Mouse (Mus musculus) kidney, embryonic 15.5 days (tissue): ENCODE measurements around the gene Gsta1. TPM values are rescaled to one million over a fixed set of nuclear protein-coding genes. Genes with fewer than 3 reads are reported as not detected.
"Not testable (repeated sequence)": the region's sequence is repeated elsewhere in the genome, so short reads cannot be mapped to it uniquely, and the experiment has no call there.

Experiments
- ATAC-seq: fragments of 200-750 bp; cut with Nextera tagmentation; replicated peaks from 2 replicates; pipeline ENCODE4 v1.8.0; 2017; ENCODE audit warnings: moderate TSS enrichment; ENCODE audit not compliant: low FRiP score
- H3K27ac ChIP-seq: fragments of 300-500 bp; sonication (generic); 2 replicates; pipeline ENCODE4 v1.5.1; 2015; ENCODE audit warnings: mild to moderate bottlenecking, inconsistent platforms
- H3K27me3 ChIP-seq: fragments of 300-500 bp; sonication (generic); 2 replicates; pipeline ENCODE4 v1.6.1; 2015; ENCODE audit warnings: inconsistent platforms
- H3K36me3 ChIP-seq: fragments of 300-500 bp; sonication (generic); 2 replicates; pipeline ENCODE4 v1.6.1; 2015; ENCODE audit warnings: inconsistent platforms
- H3K4me1 ChIP-seq: fragments of 300-500 bp; sonication (generic); 2 replicates; pipeline ENCODE4 v1.6.1; 2015; ENCODE audit warnings: inconsistent platforms
- H3K4me2 ChIP-seq: fragments of 300-500 bp; sonication (generic); 2 replicates; pipeline ENCODE4 v1.6.1; 2015; ENCODE audit warnings: moderate library complexity, mild to moderate bottlenecking, inconsistent platforms
- H3K4me3 ChIP-seq: fragments of 300-500 bp; sonication (generic); replicated peaks from 2 replicates; pipeline ENCODE4 v1.5.1; 2015; ENCODE audit warnings: mild to moderate bottlenecking, inconsistent platforms
- H3K9ac ChIP-seq: fragments of 300-500 bp; sonication (generic); 2 replicates; pipeline ENCODE4 v1.6.1; 2015; ENCODE audit warnings: mild to moderate bottlenecking, inconsistent platforms
- H3K9me3 ChIP-seq: fragments of 300-500 bp; sonication (generic); replicated peaks from 2 replicates; pipeline ENCODE4 v1.6.1; 2016; ENCODE audit warnings: inconsistent platforms
- WGBS: fragments of 180-500 bp; shearing (Covaris S2); methylation state at CpG from one replicate; pipeline ENCODE4 v1.1.7; 2015; ENCODE audit warnings: mixed read lengths; 5-methylcytosine and 5-hydroxymethylcytosine counted together
- polyA plus RNA-seq: library from polyadenylated mRNA; unstranded; fragments of >200 nt; fragmentation: Nextera tagmentation; extraction: Ambion mirVana; gene quantifications from 2 replicates; pipeline ENCODE4 v1.2.1, GENCODE M21; 2015

Gsta1 gene
- polyA plus RNA-seq = 0.27 and 1.3 TPM in 2 replicates

DNA sequence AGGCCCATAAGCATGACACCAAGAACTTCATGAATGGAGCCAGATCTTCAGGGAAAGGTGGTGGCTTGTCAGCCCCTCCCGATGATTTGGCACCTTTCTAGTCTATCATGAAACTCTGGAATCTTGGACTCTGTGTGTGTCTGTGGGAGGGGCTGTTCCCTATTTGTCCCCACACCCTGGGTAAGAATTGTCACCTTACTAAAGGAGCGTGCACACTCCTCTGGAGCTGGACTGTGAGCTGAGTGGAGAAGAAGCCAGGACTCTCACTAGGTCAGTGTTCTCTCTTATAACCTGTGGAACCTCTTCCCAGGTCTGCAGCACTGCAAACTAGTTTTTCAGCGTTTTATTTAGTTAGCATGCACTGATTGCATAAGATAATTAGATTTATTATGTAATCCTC lies at the start of gene Gsta1:
TSS of gene Gsta1 (plus strand) at position 196 of the 400 bp plus-strand sequence.
- not testable (repeated sequence) for H3K9me3 ChIP-seq, ATAC-seq, H3K27ac ChIP-seq, H3K4me2 ChIP-seq, H3K4me3 ChIP-seq, H3K27me3 ChIP-seq, H3K36me3 ChIP-seq, H3K4me1 ChIP-seq, H3K9ac ChIP-seq
- WGBS = 77% methylated on average over 2 of the region's 3 CpGs

DNA sequence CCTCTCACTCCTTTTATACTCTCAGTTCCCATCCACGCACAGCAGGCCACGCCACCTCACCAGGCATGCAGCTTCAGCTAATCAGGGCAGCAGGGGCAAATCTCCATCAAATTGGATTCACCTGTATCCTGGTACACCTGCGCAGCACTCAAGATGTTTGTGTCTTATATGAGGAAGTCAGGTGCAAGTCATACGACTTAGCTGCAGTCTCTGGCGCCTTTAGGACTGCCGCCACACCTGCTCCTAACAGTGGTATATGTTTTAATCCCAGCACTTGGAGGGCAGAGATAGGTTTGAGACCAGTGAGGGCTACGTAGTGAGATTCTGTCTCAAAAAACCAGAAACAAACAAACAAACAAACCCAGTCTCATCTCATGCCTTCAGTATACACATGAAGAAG lies 48.0 kb upstream of the Gsta1 start, which contains the start of gene Gsta4:
TSS of gene Gsta4 (plus strand) at position 301 of the 400 bp plus-strand sequence.
- not testable (repeated sequence) for ATAC-seq, H3K27ac ChIP-seq, H3K9ac ChIP-seq, H3K36me3 ChIP-seq, H3K4me3 ChIP-seq, H3K9me3 ChIP-seq, H3K4me1 ChIP-seq, H3K4me2 ChIP-seq, H3K27me3 ChIP-seq
- 96% methylated on average over 4 of the region's 7 CpGs for WGBS

DNA sequence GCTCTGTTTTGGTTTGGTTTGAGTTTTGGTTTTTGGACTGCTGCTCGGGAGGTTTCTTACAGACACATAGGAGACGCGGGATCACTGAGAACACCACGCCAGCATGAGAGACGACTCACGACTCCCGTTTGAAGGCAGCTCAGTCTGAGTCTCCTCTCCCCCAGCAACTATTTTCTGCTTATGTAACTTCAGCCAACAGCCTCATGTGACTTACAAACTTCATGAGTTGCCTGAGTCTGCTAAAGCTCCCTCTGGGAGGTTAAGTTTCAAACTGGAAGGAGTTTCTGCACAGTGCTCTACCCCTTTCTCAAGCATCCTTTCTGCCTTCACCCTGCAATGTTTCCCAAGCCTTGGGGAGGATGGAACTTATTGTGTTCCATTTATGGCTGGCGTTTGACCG lies 44.8 kb upstream of the Gsta1 start:
- WGBS = 76% methylated on average over 9 of the region's 9 CpGs
- Histone ChIP-seq H3K4me1 (peaks cover 7% of the 10 kb centered on the region), H3K9me3 (no peaks in the 10 kb centered on the region), H3K36me3 (no peaks in the 10 kb centered on the region), H3K9ac (no peak overlapping the region), H3K27ac (no peak overlapping the region), H3K4me3 (no peak overlapping the region), H3K4me2 (no peak overlapping the region), H3K27me3 (0 out of 2 replicates have a peak, but pooled peaks cover 7% of the 10 kb centered on the region)
- ATAC-seq = no peak

DNA sequence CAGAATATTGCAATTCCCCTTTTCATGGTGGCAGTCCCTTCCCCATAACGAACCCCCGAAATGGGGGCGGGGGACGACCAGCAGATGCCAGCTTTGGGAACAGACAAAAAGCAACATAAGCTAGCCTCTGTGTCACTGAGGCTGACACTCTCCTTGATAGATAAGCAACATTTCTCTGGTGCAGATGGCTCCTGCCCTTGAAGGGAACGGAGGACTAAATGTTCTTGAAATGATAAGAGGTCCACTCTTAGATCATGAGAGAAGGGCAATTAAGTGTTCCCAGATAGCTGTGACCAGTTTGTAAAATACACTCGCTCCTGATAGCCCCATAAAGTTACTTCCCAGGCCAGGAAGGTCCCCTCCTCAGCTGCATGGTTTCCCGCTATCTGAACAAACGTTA lies 41.5 kb upstream of the Gsta1 start:
- H3K9me3 ChIP-seq = no peaks in the 10 kb centered on the region
- no peak overlapping the region for H3K4me2 ChIP-seq
- ATAC-seq = no peak
- no peak overlapping the region for H3K27ac ChIP-seq
- H3K4me1 ChIP-seq = peaks cover 22% of the 10 kb centered on the region
- WGBS = 72% methylated on average over 8 of the region's 8 CpGs
- no peaks in the 10 kb centered on the region for H3K36me3 ChIP-seq
- no peak overlapping the region for H3K9ac ChIP-seq
- no peak overlapping the region for H3K4me3 ChIP-seq
- H3K27me3 ChIP-seq = 0 out of 2 replicates have a peak, but pooled peaks cover 7% of the 10 kb centered on the region

DNA sequence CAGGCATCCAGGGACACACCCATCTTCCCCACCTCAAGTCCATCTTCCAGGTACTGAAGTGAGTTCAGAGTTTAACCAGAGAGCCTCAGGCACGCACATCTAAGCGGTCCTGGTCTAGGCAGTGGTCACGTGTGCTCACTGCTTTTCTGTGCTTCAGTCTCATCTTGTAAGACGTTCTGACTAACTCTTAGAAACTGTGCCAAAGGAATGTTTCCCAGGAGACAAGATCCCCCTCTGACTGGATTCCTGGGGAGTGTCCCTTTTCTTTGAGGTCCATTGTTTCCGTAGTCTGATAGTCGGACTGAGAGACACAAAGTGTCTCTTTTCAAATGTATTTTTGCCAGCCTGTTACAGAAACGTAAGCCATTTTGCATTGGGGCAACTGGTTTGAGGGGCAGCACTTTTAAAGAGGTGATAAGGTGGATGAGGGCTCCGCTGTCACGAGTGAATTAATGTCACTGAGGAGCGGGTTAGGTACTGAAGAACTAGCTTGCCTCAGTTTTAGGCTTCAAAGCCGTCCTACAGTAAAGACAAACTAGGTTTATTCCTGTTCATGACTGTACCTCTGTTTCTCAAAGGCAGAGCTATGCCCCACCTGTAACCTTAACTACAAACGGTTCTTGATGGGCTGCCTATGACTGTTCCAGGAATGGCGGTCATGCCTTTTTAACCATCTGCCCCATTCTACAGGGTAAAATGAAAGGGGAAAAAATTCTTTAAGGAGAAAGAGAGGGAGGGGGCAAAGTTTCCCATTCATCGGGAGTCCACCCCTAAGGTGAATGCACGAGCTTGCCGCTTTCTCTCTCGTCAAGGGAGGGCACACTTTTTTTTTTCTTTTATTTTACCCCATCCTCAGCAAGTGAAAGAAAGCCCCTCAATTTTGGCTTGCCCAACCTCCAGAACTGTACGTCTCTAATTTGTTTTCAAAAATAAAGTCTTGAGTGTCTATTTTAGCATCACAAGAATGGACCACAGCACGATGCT lies 39.5 kb upstream of the Gsta1 start:
- Histone ChIP-seq H3K4me3 (peak overlapping the region; percentile 49), H3K36me3 (no peaks in the 10 kb centered on the region), H3K27ac (no peak overlapping the region), H3K9ac (no peak overlapping the region), H3K4me2 (peak overlapping the region; percentile 65), H3K27me3 (0 out of 2 replicates have a peak, but pooled peaks cover 7% of the 10 kb centered on the region), H3K4me1 (peaks cover 28% of the 10 kb centered on the region), H3K9me3 (no peaks in the 10 kb centered on the region)
- 2% methylated on average over 19 of the region's 19 CpGs for WGBS
- 0 out of 2 replicates have a peak, but pooled peaks have one; percentile 29 for ATAC-seq

DNA sequence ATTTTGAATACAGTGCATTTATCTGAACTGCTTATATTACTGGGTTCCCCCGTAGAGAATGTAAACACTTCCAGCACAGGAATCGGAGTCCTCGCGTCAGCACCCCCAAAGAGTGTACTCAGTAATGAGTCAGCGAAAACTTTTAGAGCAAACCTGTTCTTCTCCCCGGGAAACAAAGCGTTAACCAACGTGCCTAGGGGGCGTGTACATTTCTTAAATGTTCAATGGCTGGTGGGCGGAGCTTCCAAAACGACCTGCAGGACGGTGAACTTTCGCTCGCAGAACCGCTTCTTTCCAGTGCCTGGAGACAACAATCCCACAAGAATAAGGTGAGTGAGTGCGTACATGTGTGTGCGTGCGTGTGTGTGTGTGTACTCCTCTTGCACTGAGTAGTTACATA lies 38.7 kb upstream of the Gsta1 start:
- H3K27me3 ChIP-seq = 0 out of 2 replicates have a peak, but pooled peaks cover 7% of the 10 kb centered on the region
- ATAC-seq = peak; percentile 68
- peak overlapping the region; percentile 65 for H3K4me2 ChIP-seq
- H3K9ac ChIP-seq = peak overlapping the region; percentile 21; the same call in 1 of the 2 replicates
- no peaks in the 10 kb centered on the region for H3K36me3 ChIP-seq
- H3K4me3 ChIP-seq = peak overlapping the region; percentile 49
- H3K27ac ChIP-seq = peak overlapping the region; percentile 68
- H3K4me1 ChIP-seq = peaks cover 28% of the 10 kb centered on the region
- H3K9me3 ChIP-seq = no peaks in the 10 kb centered on the region
- under 1% methylated on average over 18 of the region's 18 CpGs for WGBS

DNA sequence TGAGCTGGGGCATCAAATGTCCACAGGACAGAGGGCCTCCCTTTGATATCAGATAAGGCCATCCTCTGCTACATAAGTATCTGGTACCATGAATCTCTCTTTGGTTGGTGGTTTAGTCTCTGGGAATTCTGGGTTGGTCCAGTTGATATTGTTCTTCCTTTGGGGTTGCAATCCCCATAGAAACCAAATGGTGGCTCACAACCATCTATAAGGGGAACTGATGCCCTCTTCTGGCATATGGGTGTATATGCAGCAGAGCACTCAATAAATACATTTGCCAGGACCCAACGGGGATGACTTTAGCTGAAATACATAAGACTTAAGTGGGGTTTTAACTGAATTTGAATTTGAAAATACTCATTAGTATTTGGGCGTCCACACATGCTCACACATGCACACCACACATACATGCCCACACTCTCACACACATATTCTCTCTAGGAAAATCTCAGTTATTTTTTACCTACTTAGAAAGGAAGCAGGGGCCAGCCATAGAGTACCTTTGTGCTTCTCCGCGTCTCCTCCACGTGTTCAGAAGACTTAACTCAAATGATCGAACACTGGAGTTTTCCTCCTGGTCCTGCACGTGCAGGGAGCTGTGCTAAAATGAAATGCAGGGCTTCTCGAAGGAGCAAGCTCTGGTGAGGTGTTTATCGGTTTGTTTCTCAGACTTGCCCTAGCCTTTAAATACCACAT lies 36.4 kb upstream of the Gsta1 start:
- Histone ChIP-seq H3K9ac (no peak overlapping the region), H3K4me1 (peaks cover 28% of the 10 kb centered on the region), H3K36me3 (peaks cover 12% of the 10 kb centered on the region), H3K4me3 (no peak overlapping the region), H3K9me3 (no peaks in the 10 kb centered on the region), H3K4me2 (peak overlapping the region; percentile 65), H3K27me3 (0 out of 2 replicates have a peak, but pooled peaks cover 5% of the 10 kb centered on the region), H3K27ac (no peak overlapping the region)
- 47% methylated on average over 9 of the region's 9 CpGs for WGBS
- ATAC-seq = peak; percentile 27; the same call in 1 of the 2 replicates

DNA sequence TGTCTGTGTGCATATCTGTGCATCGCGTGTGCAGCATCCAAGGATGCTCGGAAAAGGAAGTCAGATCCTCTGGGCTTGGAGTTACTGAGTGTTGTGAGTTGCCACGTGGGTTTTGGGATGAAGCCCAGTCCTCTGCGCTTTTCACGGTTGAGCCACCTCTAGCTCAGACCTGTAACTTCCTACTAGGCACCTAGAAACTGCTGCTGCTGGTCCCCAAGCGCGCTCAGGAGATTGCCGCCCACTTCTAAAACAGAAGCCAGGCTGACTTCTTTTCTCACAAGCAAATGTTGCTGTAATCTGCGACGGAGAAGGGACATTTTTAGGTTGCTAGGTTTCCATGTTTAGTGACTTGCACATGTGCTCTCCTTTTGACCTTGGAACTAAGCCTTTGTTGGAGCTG lies 35.4 kb upstream of the Gsta1 start:
- H3K4me2 ChIP-seq = no peak overlapping the region
- H3K36me3 ChIP-seq = peaks cover 17% of the 10 kb centered on the region
- ATAC-seq = no peak
- WGBS = 85% methylated on average over 11 of the region's 11 CpGs
- H3K9me3 ChIP-seq = no peaks in the 10 kb centered on the region
- no peak overlapping the region for H3K4me3 ChIP-seq
- H3K9ac ChIP-seq = no peak overlapping the region
- H3K4me1 ChIP-seq = peaks cover 28% of the 10 kb centered on the region
- no peak overlapping the region for H3K27ac ChIP-seq
- no peaks in the 10 kb centered on the region for H3K27me3 ChIP-seq

DNA sequence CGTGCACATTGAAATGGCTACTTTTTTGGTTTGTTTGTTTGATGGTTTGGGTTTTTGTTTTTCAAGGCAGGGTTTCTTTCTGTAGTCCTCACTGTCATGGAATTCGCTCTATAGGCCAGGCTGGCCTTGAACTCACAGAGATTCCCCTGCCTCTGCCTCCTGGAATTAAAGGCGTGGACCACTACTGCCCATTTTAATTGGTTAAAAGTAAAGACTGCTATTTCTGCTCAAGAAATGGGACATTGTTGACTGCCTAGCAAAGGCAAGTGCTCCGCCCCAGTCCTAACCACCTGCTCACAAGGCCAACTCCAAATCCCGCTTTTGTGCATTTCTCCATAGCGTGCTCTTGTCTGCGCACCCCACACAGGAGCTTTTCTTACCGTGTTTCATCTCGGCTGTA lies 32.7 kb upstream of the Gsta1 start:
- Histone ChIP-seq H3K9me3 (no peaks in the 10 kb centered on the region), H3K27ac (no peak overlapping the region), H3K4me2 (no peak overlapping the region), H3K4me1 (peaks cover 13% of the 10 kb centered on the region), H3K9ac (no peak overlapping the region), H3K36me3 (peaks cover 27% of the 10 kb centered on the region), H3K4me3 (no peak overlapping the region), H3K27me3 (no peaks in the 10 kb centered on the region)
- ATAC-seq = no peak
- 95% methylated on average over 9 of the region's 9 CpGs for WGBS

DNA sequence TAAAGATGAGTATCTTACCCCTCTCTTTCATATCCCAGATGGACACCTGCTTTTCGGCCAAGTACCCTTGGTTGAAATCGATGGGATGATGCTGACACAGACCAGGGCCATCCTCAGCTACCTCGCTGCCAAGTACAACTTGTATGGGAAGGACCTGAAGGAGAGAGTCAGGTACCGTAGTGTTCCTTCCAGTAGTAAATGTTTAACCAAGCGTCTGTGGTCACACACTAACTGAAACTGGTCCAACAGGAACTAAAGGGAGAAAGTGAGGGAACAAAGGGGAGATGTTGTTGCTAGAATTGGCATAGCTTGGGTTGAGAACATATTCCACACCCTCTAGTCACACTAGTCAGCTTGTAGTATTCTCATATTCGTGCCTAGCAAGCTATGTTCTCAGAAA lies 26.3 kb upstream of the Gsta1 start:
- no peaks in the 10 kb centered on the region for H3K27me3 ChIP-seq
- no peaks in the 10 kb centered on the region for H3K9me3 ChIP-seq
- H3K4me3 ChIP-seq = no peak overlapping the region
- WGBS = 79% methylated on average over 6 of the region's 6 CpGs
- peaks cover 3% of the 10 kb centered on the region; the same call in 1 of the 2 replicates for H3K4me1 ChIP-seq
- peak overlapping the region; percentile 41; the same call in 1 of the 2 replicates for H3K27ac ChIP-seq
- ATAC-seq = 0 out of 2 replicates have a peak, but pooled peaks have one; percentile 33
- no peak overlapping the region for H3K4me2 ChIP-seq
- H3K9ac ChIP-seq = no peak overlapping the region
- peaks cover 44% of the 10 kb centered on the region for H3K36me3 ChIP-seq

DNA sequence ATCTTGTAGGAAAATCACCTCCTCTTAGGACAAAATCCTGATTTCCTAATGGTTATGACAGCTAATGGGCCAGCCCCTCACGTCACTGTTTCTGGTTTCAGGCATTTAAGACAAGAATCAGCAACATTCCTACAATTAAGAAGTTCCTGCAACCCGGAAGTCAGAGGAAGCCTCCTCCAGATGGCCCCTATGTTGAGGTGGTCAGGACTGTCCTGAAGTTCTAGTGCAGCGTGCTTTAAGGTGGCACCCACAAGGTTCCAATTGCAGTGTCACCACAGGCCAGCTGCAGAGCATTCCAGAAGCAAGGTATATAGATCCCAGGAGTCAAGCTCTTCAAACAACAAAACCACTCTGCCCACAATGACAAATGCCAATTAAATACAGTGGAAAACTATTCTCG lies 21.5 kb upstream of the Gsta1 start:
- Histone ChIP-seq H3K27ac (no peak overlapping the region), H3K36me3 (peaks cover 42% of the 10 kb centered on the region), H3K9ac (no peak overlapping the region), H3K4me1 (peaks cover 3% of the 10 kb centered on the region; the same call in 1 of the 2 replicates), H3K4me3 (no peak overlapping the region), H3K9me3 (no peaks in the 10 kb centered on the region), H3K27me3 (no peaks in the 10 kb centered on the region), H3K4me2 (no peak overlapping the region)
- ATAC-seq = no peak
- 63% methylated on average over 4 of the region's 4 CpGs for WGBS

DNA sequence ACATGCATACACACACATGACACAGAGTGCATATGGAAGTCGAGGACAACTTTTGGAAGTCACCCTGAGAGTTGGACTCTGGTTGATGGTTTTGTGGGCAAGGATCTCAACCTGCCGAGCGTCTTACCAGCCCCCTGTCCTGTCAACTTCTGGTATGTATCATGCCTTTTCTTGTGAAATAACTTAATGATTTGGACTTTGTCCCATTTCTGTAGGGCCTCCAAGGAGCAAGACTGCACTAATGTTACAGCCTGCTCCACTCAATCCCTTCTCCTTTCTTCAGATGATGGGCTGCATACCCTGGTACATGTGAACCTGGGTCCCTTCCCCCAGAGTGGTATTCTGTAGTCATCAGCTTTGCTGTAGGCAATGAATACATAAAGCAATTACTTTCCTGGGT lies 20.4 kb upstream of the Gsta1 start:
- H3K9me3 ChIP-seq = no peaks in the 10 kb centered on the region
- WGBS = 89% methylated on average over 3 of the region's 3 CpGs

More for the DNA sequence above, 20.4 kb upstream of the Gsta1 start:
- no peak overlapping the region for H3K27ac ChIP-seq
- H3K4me3 ChIP-seq = no peak overlapping the region
- no peak overlapping the region for H3K9ac ChIP-seq
- peaks cover 32% of the 10 kb centered on the region for H3K36me3 ChIP-seq
- no peak for ATAC-seq
- H3K27me3 ChIP-seq = no peaks in the 10 kb centered on the region
- no peak overlapping the region for H3K4me2 ChIP-seq
- no peaks in the 10 kb centered on the region for H3K4me1 ChIP-seq
